Mouse (Mus musculus) neural tube, embryonic 11.5 days (tissue): ENCODE results near the gene Dop1b. TPM values are rescaled to one million over a fixed set of nuclear protein-coding genes. Genes with fewer than 3 reads are reported as not detected.
"Not testable (repeated sequence)": the region's sequence is repeated elsewhere in the genome, so short reads cannot be mapped to it uniquely, and the experiment has no call there.

Experiments
- ATAC-seq: fragments of 200-750 bp; cut with Nextera tagmentation; 2 replicates; pipeline ENCODE4 v1.8.0; 2017; ENCODE audit warnings: moderate number of reproducible peaks, mild to moderate bottlenecking, moderate TSS enrichment, moderate library complexity; ENCODE audit not compliant: insufficient read depth, low FRiP score, low TSS enrichment
- DNase-seq: peaks from one replicate; pipeline ENCODE4 v3.0.0-alpha.2; 2015; ENCODE audit warnings: low spot score
- H3K27ac ChIP-seq: fragments of 300-500 bp; sonication (generic); 2 replicates; pipeline ENCODE4 v1.5.1; 2014; ENCODE audit warnings: low read depth, mild to moderate bottlenecking, low read length
- H3K27me3 ChIP-seq: fragments of 300-500 bp; sonication (generic); 2 replicates; pipeline ENCODE4 v1.6.1; 2014; ENCODE audit warnings: mild to moderate bottlenecking, low read length, mixed read lengths; ENCODE audit not compliant: control insufficient read depth, insufficient read depth
- H3K36me3 ChIP-seq: fragments of 300-500 bp; sonication (generic); 2 replicates; pipeline ENCODE4 v1.6.1; 2014; ENCODE audit warnings: mild to moderate bottlenecking, low read length, moderate library complexity, mixed read lengths; ENCODE audit not compliant: control insufficient read depth, insufficient read depth
- H3K4me1 ChIP-seq: fragments of 300-500 bp; sonication (generic); 2 replicates; pipeline ENCODE4 v1.6.1; 2014; ENCODE audit warnings: low read length, mixed read lengths; ENCODE audit not compliant: control insufficient read depth, insufficient read depth
- H3K4me2 ChIP-seq: fragments of 300-500 bp; sonication (generic); 2 replicates; pipeline ENCODE4 v1.6.1; 2014; ENCODE audit warnings: low read depth, mild to moderate bottlenecking, moderate library complexity
- H3K4me3 ChIP-seq: fragments of 300-500 bp; sonication (generic); 2 replicates; pipeline ENCODE4 v1.5.1; 2014; ENCODE audit warnings: low read depth, low read length
- H3K9ac ChIP-seq: fragments of 300-500 bp; sonication (generic); 2 replicates; pipeline ENCODE4 v1.6.1; 2014; ENCODE audit warnings: mild to moderate bottlenecking, low read length
- H3K9me3 ChIP-seq: fragments of 300-500 bp; sonication (generic); 2 replicates; pipeline ENCODE4 v1.6.1; 2016; ENCODE audit warnings: low read length; ENCODE audit not compliant: control insufficient read depth
- WGBS: fragments of 180-500 bp; shearing (Covaris S2); extraction: QIAGEN DNeasy Blood & Tissue Kit; methylation state at CpG from one replicate; pipeline ENCODE4 v1.1.7; 2014; 5-methylcytosine and 5-hydroxymethylcytosine counted together
- polyA plus RNA-seq: library from polyadenylated mRNA; unstranded; fragments of >200 nt; fragmentation: Nextera tagmentation; extraction: Ambion mirVana; gene quantifications from 2 replicates; pipeline ENCODE4 v1.2.1, GENCODE M21; 2014

Gene Dop1b
- polyA plus RNA-seq, 1 experiment from 2014 or later = 16.5 TPM

DNA sequence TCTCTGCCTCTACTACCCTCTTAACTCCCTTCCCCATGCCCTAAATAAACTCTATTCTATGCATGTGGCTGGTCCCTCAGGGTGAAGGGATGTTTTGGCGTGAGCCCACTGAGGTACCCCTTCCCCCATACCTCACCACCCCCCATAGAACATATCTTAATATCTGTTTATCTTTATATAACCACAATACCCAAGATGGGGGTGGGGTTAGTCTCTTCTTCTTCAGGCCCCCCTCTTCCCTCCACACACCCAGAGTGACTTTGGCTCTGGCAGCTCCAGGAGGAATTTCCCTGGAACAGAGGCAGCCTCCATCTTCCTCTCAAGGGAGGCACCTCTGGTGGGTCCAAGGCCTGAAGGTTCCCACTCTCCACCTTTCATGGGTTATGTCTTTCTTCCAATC, 108.3 kb downstream of the Dop1b start:
- no peak for DNase-seq
- no peak for ATAC-seq
- WGBS = 81% methylated on average over 1 of the region's 1 CpGs

DNA sequence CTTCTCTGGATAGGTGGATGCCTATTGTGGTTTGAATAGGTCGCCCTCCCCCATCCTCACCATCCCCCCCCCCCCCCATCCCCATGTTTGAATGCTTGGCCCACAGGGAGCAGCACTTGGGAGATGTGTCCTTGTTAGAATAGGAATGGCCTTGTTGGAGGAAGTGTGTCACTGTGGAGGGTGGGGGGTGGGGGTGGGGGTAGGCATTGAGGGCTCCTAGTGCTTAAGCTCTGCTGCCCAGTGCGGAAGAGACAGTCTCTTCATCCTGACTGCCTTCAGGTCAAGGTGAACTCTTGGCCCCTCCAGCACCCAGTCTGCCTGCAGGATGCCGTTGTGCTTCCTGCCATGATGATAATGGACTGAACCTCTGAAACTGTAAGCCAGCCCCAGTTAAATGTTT, 110.0 kb downstream of the Dop1b start:
- H3K4me1 ChIP-seq = peaks cover 7% of the 10 kb centered on the region; the same call in 1 of the 2 replicates
- H3K36me3 ChIP-seq = no peaks in the 10 kb centered on the region
- no peaks in the 10 kb centered on the region for H3K9me3 ChIP-seq
- H3K27me3 ChIP-seq = no peaks in the 10 kb centered on the region
- ATAC-seq (no peak), DNase-seq (no peak)
- H3K9ac ChIP-seq = no peak overlapping the region
- 83% methylated on average over 3 of the region's 3 CpGs for WGBS
- no peak overlapping the region for H3K4me3 ChIP-seq
- no peak overlapping the region for H3K27ac ChIP-seq
- H3K4me2 ChIP-seq = no peak overlapping the region

More for the DNA sequence above, 108.3 kb downstream of the Dop1b start:
- H3K36me3 ChIP-seq = no peaks in the 10 kb centered on the region
- H3K9me3 ChIP-seq = no peaks in the 10 kb centered on the region
- H3K27me3 ChIP-seq = no peaks in the 10 kb centered on the region
- no peak overlapping the region for H3K27ac ChIP-seq
- H3K4me3 ChIP-seq = no peak overlapping the region
- no peak overlapping the region for H3K4me2 ChIP-seq
- H3K4me1 ChIP-seq = peaks cover 7% of the 10 kb centered on the region; the same call in 1 of the 2 replicates
- no peak overlapping the region for H3K9ac ChIP-seq

DNA sequence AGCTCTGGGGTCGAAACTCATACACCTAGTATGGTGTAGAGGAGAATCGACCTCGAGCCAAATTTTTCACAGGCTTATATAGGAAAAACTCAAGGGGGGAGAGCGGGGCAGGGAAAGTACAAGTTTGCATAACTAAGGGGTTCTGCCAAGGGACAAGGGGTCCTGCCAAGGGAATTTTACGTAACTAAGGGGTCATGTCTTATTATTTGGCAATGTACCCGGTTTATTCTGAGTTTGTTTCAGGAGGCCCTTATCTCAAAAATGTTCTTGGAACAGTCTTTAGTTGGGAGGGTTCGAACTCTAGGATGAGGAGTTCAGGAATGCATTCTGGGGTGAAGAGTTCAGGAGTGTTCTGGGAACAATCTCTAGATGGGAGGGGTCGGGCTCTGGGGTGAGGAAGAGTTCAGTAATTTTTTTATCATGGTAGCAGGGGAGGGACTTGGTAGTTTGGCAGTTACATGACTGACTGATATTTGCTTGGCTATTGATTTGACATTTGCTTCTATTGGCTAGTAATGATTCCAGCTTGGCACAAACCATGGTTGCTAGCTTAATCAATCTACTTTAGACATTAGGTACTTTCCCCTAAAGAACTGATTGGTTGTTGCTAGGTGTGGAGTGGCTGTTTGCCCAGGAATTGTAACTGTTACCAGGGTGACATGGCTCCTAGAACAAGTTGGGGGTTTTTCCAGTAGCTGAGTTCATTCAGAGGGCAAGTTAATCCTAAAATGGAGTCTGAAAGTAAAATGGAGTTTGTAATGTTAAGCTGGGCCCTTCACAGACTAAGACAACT, 110.9 kb downstream of the Dop1b start:
- H3K27ac ChIP-seq, H3K4me2 ChIP-seq, H3K9ac ChIP-seq, DNase-seq, H3K4me1 ChIP-seq, H3K9me3 ChIP-seq, ATAC-seq, H3K36me3 ChIP-seq, H3K27me3 ChIP-seq, H3K4me3 ChIP-seq: not testable (repeated sequence)
- WGBS = 90% methylated on average over 4 of the region's 8 CpGs

DNA sequence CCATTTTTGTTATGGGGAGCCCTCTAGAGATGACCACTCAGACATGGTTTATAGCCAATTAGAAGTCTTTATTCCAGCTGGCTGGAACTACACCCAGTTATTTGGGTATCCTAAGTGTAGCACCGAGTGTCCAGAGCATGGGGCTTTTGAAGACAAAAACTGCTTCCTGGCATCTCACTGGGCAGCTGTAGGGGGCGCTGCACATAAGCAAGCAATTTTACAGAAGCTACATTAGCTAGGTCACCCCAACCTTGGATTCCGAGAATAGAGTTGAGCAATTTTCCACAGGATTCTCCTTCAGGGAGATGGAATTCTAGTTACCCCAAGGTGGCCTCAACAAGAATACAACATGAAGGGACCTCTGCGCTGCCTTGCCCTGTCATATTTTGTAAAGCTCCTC, 113.1 kb downstream of the Dop1b start:
- no peak overlapping the region for H3K4me3 ChIP-seq
- H3K9me3 ChIP-seq = no peaks in the 10 kb centered on the region
- H3K36me3 ChIP-seq = no peaks in the 10 kb centered on the region
- no peak for ATAC-seq
- no peaks in the 10 kb centered on the region for H3K27me3 ChIP-seq
- no peak overlapping the region for H3K4me2 ChIP-seq
- WGBS = 82% methylated on average over 4 of the region's 4 CpGs
- H3K27ac ChIP-seq = no peak overlapping the region
- H3K9ac ChIP-seq = no peak overlapping the region
- no peaks in the 10 kb centered on the region for H3K4me1 ChIP-seq
- no peak for DNase-seq

DNA sequence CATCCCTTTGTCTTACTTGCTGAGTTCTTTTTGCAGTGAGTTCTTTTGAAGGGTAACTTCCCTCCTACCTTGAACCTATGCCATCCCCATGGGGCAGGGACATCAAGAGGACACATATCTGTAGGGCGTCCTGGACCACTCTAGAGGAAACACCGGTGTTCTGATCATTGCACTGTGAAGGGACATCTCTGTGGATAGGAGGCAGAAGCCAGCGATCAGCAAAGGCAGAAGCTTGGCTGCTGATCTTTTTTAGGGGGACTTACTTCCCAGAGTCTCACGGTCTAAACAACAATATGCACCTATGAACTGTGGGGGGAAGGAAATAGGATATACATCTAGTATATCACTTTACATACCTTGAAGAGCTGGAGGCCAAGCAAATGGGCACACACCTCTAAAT, 113.8 kb downstream of the Dop1b start:
- Histone ChIP-seq H3K36me3 (no peaks in the 10 kb centered on the region), H3K4me1 (no peaks in the 10 kb centered on the region), H3K27ac (no peak overlapping the region), H3K4me2 (no peak overlapping the region), H3K9ac (no peak overlapping the region), H3K9me3 (no peaks in the 10 kb centered on the region), H3K27me3 (no peaks in the 10 kb centered on the region), H3K4me3 (no peak overlapping the region)
- ATAC-seq (no peak), DNase-seq (no peak)
- 92% methylated on average over 4 of the region's 4 CpGs for WGBS

DNA sequence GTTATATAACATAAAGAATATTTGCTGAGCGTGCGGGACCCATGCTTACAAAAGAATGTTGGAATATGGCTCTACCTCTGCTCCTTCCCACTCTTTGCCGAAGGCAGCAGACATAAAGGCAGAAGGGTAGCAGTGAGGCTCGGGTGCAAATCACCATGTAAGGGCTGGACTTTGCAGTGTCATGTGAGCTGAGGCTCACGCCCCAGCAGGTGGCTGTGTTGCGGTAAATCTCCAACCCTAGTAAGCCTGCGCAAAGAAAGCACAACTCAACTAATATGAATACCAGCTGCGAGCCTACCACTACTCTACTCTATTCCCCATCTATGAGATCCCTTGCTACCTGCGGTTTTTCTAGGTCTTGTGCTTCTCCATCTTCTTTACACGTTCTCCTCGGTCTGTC, 114.3 kb downstream of the Dop1b start:
- no peak for DNase-seq
- 55% methylated on average over 11 of the region's 11 CpGs for WGBS
- Histone ChIP-seq H3K36me3 (no peaks in the 10 kb centered on the region), H3K9me3 (no peaks in the 10 kb centered on the region), H3K9ac (no peak overlapping the region), H3K4me3 (no peak overlapping the region), H3K4me1 (no peaks in the 10 kb centered on the region), H3K4me2 (no peak overlapping the region), H3K27ac (no peak overlapping the region), H3K27me3 (no peaks in the 10 kb centered on the region)
- ATAC-seq = no peak

DNA sequence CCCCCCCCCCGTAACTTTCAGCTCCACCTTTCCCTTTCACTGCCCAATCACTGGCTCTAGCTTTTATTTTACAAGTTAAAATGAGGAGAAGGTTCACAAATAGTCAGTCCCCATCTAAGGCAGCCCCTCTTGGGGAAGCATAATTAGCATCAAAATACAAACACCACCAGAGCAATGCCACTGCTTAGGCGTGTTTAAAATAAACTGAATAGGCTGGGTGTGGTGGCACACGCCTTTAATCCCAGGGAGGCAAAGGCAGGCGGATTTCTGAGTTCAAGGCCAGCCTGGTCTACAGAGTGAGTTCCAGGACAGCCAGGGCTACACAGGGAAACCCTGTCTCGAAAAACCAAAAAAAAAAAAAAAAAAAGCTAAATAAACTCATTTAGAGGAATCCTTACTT, 114.8 kb downstream of the Dop1b start:
- not testable (repeated sequence) for H3K36me3 ChIP-seq, H3K9ac ChIP-seq, H3K27me3 ChIP-seq, DNase-seq, H3K4me2 ChIP-seq, H3K9me3 ChIP-seq, ATAC-seq, H3K4me1 ChIP-seq, H3K4me3 ChIP-seq, H3K27ac ChIP-seq
- WGBS = 42% methylated on average over 5 of the region's 5 CpGs

DNA sequence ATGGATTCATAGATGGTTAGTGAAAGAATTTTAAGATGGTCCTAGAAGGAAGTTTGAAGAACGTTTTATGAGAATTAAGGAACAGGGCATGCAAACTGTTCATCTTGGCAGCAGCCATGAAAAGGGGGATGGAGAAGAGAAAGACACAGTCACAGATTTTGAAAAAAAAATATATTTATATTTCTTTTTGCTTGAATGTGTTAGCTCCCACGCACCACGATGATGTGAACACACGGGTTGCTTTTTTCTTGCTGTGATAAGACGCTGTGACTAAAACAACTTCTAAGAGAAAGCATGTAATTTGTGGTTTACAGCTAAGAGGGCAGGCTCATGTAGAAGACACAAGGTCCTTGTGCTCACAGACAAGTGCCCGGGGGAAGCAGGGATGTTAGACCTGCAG, 115.2 kb downstream of the Dop1b start:
- Histone ChIP-seq H3K9ac (no peak overlapping the region), H3K27ac (no peak overlapping the region), H3K4me2 (no peak overlapping the region), H3K9me3 (no peaks in the 10 kb centered on the region), H3K4me3 (no peak overlapping the region), H3K36me3 (no peaks in the 10 kb centered on the region), H3K27me3 (no peaks in the 10 kb centered on the region), H3K4me1 (no peaks in the 10 kb centered on the region)
- DNase-seq (no peak), ATAC-seq (no peak)
- WGBS = 83% methylated on average over 6 of the region's 6 CpGs

DNA sequence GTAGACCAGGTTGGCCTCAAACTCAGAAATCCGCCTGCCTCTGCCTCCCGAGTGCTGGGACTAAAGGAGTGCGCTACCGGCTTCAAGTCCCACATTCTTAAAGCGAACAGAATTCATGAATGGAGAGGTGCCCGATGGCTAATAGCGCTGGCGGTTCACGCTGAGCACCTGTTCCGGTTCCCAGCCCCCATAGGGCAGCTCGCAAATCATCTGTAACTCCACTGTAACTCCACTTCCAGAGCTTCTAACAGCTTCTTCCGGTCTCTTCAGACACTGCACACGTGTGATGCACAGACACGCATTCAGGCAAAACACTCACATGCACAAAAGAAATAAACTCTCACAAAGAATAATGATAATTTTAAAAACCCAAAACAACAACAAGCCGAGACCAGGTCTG, 117.8 kb downstream of the Dop1b start:
- Histone ChIP-seq H3K27ac (no peak overlapping the region), H3K4me2 (no peak overlapping the region), H3K9me3 (no peaks in the 10 kb centered on the region), H3K4me1 (0 out of 2 replicates have a peak, but pooled peaks cover 3% of the 10 kb centered on the region), H3K27me3 (no peaks in the 10 kb centered on the region), H3K9ac (no peak overlapping the region), H3K4me3 (no peak overlapping the region), H3K36me3 (no peaks in the 10 kb centered on the region)
- DNase-seq = no peak
- WGBS = 87% methylated on average over 15 of the region's 15 CpGs
- ATAC-seq = no peak
